Mouse (Mus musculus) CD4-positive helper T cell, adult 2 months (primary cell): Measurements from ENCODE around the gene Sept4.

Experiments
- DNase-seq: peaks from one replicate; pipeline ENCODE4 v3.0.0-alpha.2; 2012; ENCODE audit warnings: low read depth, missing footprints, low spot score

The Sept4 gene

GRCm38 (mm10) chr11:87599395-87600089, 30.8 kb downstream of the Sept4 start:
- DNase-seq = no peak

DNA sequence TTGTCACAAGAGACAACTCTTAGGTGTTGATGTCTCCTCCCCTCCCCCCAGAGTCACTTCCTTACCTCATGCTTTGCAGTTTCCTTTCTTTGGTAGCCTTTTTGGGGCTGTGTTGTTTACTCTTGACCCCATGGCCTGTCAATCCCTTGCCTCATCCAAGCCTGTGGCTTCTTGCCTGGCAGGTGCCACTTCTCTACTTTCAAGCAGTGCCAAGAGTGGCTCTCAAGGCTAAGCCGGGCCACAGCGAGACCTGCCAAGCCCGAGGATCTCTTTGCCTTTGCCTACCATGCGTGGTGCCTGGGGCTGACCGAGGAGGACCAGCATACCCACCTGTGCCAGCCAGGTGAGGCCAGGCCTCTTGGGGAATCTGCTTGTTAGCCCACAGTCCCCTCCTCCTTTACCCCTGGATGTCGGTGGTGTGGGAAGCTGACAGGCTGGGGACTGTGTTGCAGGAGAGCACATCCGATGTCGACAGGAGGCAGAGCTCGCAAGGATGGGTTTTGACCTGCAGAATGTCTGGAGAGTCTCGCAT, 31.7 kb downstream of the Sept4 start:
- no peak for DNase-seq

GRCm38 (mm10) chr11:87602234-87602633, 33.5 kb downstream of the Sept4 start:
- no peak for DNase-seq

DNA sequence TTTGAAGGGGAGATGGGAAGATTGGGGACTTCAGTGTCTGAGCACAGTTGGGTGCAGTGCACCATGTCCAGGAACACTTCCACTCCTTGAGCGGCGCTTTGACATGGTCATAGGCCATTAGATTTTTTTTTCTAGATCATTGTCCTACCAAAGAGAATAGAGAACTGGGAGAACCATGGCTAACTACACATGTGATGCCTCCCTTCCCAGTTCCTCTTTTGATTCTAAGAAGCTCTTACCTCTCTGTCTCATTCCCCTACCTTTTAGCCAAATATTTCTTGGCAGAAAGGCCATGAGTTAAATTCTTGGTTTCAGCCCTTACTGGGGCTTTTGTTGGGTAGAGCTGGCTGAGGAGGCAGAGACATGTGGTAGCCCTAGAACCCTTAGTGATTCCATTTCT, 34.9 kb downstream of the Sept4 start:
- no peak for DNase-seq

- DNase-seq = no peak
Measured at GRCm38 (mm10) chr11:87609264-87609663, 40.6 kb downstream of the Sept4 start.

DNA sequence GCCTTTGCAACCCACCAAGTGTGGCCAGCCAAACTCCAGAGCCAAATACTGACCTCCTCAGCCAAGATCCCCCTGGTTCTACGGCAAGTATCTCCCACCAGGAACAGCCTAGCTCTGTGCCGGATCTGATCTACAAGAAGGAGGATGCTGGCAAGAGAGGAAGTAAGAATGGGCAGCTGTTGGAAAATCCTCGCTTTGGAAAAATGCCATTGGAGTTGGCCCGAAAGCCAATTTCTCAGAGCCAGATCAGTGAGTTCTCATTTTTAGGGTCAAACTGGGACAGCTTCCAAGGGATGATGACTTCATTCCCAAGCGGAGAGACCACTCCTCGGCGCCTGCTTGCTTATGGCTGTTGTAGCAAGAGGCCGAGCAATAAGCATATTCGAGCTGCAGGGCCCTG, 42.8 kb downstream of the Sept4 start:
- DNase-seq = no peak

DNA sequence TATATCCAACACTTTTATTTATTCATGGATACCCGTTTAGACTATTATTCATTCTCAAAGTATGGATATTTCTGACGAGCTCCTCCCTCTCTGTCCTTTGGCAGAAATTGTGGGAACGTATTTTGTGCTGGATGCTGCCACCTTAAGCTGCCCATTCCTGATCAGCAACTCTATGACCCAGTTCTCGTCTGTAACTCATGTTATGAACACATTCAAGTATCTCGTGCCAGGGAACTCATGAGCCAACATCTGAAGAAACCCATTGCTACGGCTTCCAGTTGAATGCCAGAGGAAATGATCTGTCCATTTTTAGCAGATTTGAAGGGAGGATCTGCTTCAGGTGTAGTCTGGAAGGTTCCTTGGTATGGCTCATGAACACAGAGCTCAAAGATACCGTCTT, 45.3 kb downstream of the Sept4 start:
- DNase-seq = no peak

- no peak for DNase-seq
Measured at GRCm38 (mm10) chr11:87615551-87615950, 46.8 kb downstream of the Sept4 start.

DNA sequence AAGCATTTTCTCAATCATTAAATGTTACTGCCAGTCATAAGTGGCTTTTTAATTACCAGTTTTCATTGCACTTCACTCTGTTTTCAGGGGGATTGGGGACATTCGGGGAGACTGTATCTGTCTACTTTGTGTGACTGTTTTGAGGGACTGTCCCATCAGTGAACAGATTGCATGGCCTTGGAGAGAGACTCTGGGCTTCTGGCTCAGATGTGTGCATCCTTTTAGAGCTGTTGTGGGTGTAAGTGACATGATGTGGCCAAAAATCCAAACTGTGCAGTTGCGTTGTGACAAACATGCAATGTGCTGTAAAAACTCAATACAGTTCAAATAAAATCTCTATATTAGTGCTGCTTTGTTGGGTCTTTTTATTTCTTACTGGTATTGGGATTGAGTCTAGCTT, 47.2 kb downstream of the Sept4 start:
- no peak for DNase-seq

DNA sequence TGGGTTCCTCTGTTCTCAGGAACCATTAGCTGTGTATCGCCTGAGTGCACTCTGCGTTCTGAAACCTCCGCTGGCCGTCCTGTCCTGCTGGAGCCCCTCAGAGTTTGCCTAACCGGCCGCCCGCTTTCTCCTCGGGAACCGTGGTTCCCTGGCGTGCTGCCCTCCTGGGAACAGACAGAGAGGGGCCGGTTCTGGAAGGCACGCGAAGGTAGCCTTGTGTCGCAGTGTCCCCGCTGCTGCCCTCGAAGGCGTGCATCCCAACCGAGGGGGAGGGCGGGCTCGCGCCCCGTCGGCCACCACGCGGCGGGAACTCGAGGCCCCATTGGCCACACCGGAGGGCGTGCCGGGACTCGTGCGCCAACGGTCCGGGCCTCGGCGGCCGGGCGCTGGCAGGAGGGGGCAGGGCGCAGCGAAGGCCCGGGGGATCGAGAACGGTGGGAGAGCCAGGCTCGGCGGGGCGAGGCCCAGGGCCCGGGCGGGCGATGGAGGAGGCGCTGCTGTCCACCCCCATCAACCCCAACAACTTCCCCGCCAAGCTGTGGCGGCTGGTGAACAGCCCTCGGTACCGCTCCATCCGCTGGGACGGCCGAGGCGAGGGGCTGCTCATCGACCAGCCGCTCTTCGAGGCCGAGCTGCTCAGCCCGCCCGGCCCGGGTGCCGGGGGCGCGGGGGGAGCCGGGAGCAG, 48.2 kb downstream of the Sept4 start, which contains the start of gene Hsf5:
Gene Hsf5, plus strand, starts transcription at position 375 of the 685 bp plus-strand sequence.
- no peak for DNase-seq

- no peak for DNase-seq
Measured at GRCm38 (mm10) chr11:87617606-87618005, 48.9 kb downstream of the Sept4 start.

GRCm38 (mm10) chr11:87623160-87623559, 54.5 kb downstream of the Sept4 start:
- no peak for DNase-seq

DNA sequence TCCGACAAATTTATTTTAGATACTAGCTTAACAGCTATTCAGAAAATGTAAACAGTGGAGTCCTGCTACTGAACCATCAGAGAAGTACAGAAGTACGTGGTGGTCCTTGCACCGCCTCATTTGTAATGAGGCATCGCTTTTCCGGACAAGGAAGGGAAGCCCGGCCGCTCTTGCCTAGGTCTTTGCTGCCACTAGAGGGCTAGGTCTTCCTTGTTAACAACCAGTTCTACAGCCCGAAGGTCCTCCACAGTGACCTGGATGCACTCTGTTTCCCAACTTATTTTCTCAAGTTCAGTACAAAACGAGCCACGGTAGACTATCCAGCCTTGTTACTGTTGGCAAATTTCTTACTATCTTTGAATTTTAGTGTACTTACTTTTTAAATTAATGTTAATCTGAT, 61.2 kb downstream of the Sept4 start:
- DNase-seq = peak; percentile 64

DNA sequence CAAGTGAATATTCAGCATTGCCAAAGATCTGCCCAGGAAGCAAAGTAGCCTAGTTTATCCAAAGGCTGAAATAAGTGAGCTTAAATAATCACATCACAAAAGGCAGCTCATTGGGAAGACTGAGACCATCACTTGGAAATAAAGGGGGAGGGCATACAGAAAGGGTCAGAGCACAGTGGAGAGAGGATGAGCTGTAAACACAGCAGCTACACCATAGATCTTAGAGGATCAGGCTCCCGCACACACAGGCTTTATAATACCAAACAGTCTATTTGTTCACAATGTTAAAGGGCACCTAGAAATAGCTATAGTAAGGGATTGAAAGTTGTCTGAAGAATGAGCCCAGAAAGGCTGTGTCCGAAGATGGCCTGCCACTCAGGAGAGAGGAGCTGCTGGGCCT, 70.1 kb downstream of the Sept4 start:
- no peak for DNase-seq

DNA sequence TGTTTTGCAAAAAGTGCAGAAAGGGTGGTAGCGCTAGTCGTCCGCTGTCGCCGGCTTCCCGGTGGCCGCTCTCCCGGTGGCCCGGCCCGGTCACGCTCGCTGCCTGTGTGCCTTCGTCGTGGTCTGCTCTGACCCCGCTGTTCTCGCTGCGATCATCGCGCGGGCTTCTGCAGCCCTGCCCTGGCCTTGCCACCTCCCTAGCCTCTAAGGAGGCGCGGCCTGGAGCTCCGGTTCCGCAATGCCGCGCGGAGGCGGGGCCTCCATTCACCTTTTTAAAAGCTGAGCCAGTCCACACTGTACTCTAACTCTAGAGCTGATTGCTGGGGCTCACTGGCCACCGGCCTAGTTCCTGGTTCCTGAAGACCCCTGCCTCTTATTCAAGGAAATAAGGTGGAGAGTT, 70.5 kb downstream of the Sept4 start:
- peak; percentile 53 for DNase-seq
